Mouse (Mus musculus) layer of hippocampus, postnatal 25 days (tissue): ENCODE data around the gene Axdnd1. TPM values are rescaled to one million over a fixed set of nuclear protein-coding genes. Genes with fewer than 3 reads are reported as not detected.
"Not testable (repeated sequence)": the region's sequence is repeated elsewhere in the genome, so short reads cannot be mapped to it uniquely, and the experiment has no call there.

ENCODE experiments used
- DNase-seq, 2 experiments: peaks; one replicate each; pipeline ENCODE4 v3.0.0; 2022; ENCODE audit warnings: mixed read lengths in 2 of 2, low spot score in 1 of 2; ENCODE audit errors: extremely low spot score in 1 of 2
- total RNA-seq, 2 experiments: library from RNA; stranded (reverse); gene quantifications; 2 replicates each; pipeline ENCODE4 v1.2.3; 2021

The Axdnd1 gene
- total RNA-seq, 2 experiments from 2014 or later = 0.47 to 1.5 TPM

- no peak for DNase-seq
Measured at GRCm38 (mm10) chr1:156349031-156349430, 71.9 kb downstream of the Axdnd1 start.

GRCm38 (mm10) chr1:156345633-156346032, 75.3 kb downstream of the Axdnd1 start:
- DNase-seq = no peak

GRCm38 (mm10) chr1:156344433-156344832, 76.5 kb downstream of the Axdnd1 start:
- no peak for DNase-seq

- DNase-seq = no peak
Measured at GRCm38 (mm10) chr1:156340847-156341246, 80.1 kb downstream of the Axdnd1 start.

GRCm38 (mm10) chr1:156323126-156323525, 97.8 kb downstream of the Axdnd1 start:
- no peak for DNase-seq

GRCm38 (mm10) chr1:156310630-156311029, 110.3 kb downstream of the Axdnd1 start, which contains the start of gene Nphs2:
TSS of gene Nphs2 (plus strand) at chr1:156310727.
- no peak for DNase-seq

GRCm38 (mm10) chr1:156308595-156308994, 112.4 kb downstream of the Axdnd1 start:
- DNase-seq = no peak

GRCm38 (mm10) chr1:156302911-156303749, 117.8 kb downstream of the Axdnd1 start, which contains the start of gene Tdrd5:
TSS of gene Tdrd5 (minus strand) at chr1:156303664.
- peak; percentile 45 to 49 for DNase-seq

- DNase-seq = no peak
Measured at GRCm38 (mm10) chr1:156290016-156290415, 130.9 kb downstream of the Axdnd1 start.

- DNase-seq = not testable (repeated sequence)
Measured at GRCm38 (mm10) chr1:156289222-156289587, 131.8 kb downstream of the Axdnd1 start.

GRCm38 (mm10) chr1:156288556-156289221, 132.3 kb downstream of the Axdnd1 start:
- DNase-seq = no peak

- DNase-seq = no peak
Measured at GRCm38 (mm10) chr1:156285541-156285896, 135.4 kb downstream of the Axdnd1 start.

- DNase-seq = no peak
Measured at GRCm38 (mm10) chr1:156284851-156285540, 136.0 kb downstream of the Axdnd1 start.

- DNase-seq = no peak
Measured at GRCm38 (mm10) chr1:156284207-156284606, 136.8 kb downstream of the Axdnd1 start.

GRCm38 (mm10) chr1:156280131-156280530, 140.8 kb downstream of the Axdnd1 start:
- DNase-seq = no peak

- DNase-seq = no peak
Measured at GRCm38 (mm10) chr1:156273647-156274046, 147.3 kb downstream of the Axdnd1 start.

Other genes starting within 250 kb of the Axdnd1 start
- 10 to 100 TPM; 15.3 to 15.8 TPM for gene Fam163a, start 216.1 kb downstream of the Axdnd1 start, total RNA-seq
- 1 to 10 TPM; 4.5 to 6.2 TPM for gene Tdrd5, start 117.5 kb downstream of the Axdnd1 start, total RNA-seq
- under 1 TPM in 1 of 2 experiments, not detected in 1; 0.15 TPM for gene Nphs2, start 110.4 kb downstream of the Axdnd1 start, total RNA-seq
- gene Gm2000, start 55.1 kb downstream of the Axdnd1 start, total RNA-seq = 100 to 1,000 TPM; 295 to 324 TPM
- 10 to 100 TPM; 41.2 to 47.1 TPM for gene Soat1, start 53.2 kb upstream of the Axdnd1 start, total RNA-seq
- gene Gm10031, start 102.9 kb upstream of the Axdnd1 start, total RNA-seq = 10 to 100 TPM; 45.3 to 48.8 TPM
- gene Abl2, start 137.6 kb upstream of the Axdnd1 start, total RNA-seq = 10 to 100 TPM; 78.2 to 83.8 TPM